Mouse (Mus musculus) midbrain, embryonic 16.5 days (tissue): ENCODE results near the gene Syt5. TPM values are rescaled to one million over a fixed set of nuclear protein-coding genes. Genes with fewer than 3 reads are reported as not detected.
"Not testable (repeated sequence)": the region's sequence is repeated elsewhere in the genome, so short reads cannot be mapped to it uniquely, and the experiment has no call there.

Experiments
- ATAC-seq: fragments of 200-750 bp; cut with Nextera tagmentation; 2 replicates; pipeline ENCODE4 v1.8.0; 2017; ENCODE audit warnings: moderate TSS enrichment
- H3K27ac ChIP-seq: fragments of 300-500 bp; sonication (generic); 2 replicates; pipeline ENCODE4 v1.5.1; 2014; ENCODE audit warnings: mild to moderate bottlenecking, low read length, mixed read lengths
- H3K27me3 ChIP-seq: fragments of 300-500 bp; sonication (generic); 2 replicates; pipeline ENCODE4 v1.6.1; 2014; ENCODE audit warnings: low read depth, low read length, mixed read lengths; ENCODE audit not compliant: control insufficient read depth, insufficient read depth
- H3K36me3 ChIP-seq: fragments of 300-500 bp; sonication (generic); 2 replicates; pipeline ENCODE4 v1.6.1; 2014; ENCODE audit warnings: mild to moderate bottlenecking, low read length, moderate library complexity, mixed read lengths; ENCODE audit not compliant: control insufficient read depth, insufficient read depth
- H3K4me1 ChIP-seq: fragments of 300-500 bp; sonication (generic); 2 replicates; pipeline ENCODE4 v1.6.1; 2014; ENCODE audit warnings: mild to moderate bottlenecking, low read length, mixed read lengths; ENCODE audit not compliant: control insufficient read depth, insufficient read depth
- H3K4me2 ChIP-seq: fragments of 300-500 bp; sonication (generic); 2 replicates; pipeline ENCODE4 v1.6.1; 2014; ENCODE audit warnings: mild to moderate bottlenecking, low read length, mixed read lengths
- H3K4me3 ChIP-seq: fragments of 300-500 bp; sonication (generic); 2 replicates; pipeline ENCODE4 v1.5.1; 2014; ENCODE audit warnings: low read depth, mild to moderate bottlenecking, low read length, moderate library complexity, mixed read lengths
- H3K9ac ChIP-seq: fragments of 300-500 bp; sonication (generic); 2 replicates; pipeline ENCODE4 v1.6.1; 2014; ENCODE audit warnings: low read depth, low read length, mixed read lengths
- H3K9me3 ChIP-seq: fragments of 300-500 bp; sonication (generic); replicated peaks from 2 replicates; pipeline ENCODE4 v1.6.1; 2014; ENCODE audit warnings: mild to moderate bottlenecking, low read length, mixed read lengths; ENCODE audit not compliant: control insufficient read depth, poor library complexity, severe bottlenecking
- WGBS: fragments of 180-500 bp; shearing (Covaris S2); extraction: QIAGEN DNeasy Blood & Tissue Kit; methylation state at CpG from one replicate; pipeline ENCODE4 v1.1.7; 2014; 5-methylcytosine and 5-hydroxymethylcytosine counted together
- polyA plus RNA-seq: library from polyadenylated mRNA; unstranded; fragments of >200 nt; fragmentation: Nextera tagmentation; extraction: Ambion mirVana; gene quantifications from 2 replicates; pipeline ENCODE4 v1.2.1, GENCODE M21; 2015

Gene Syt5
- polyA plus RNA-seq, 1 experiment from 2014 or later: 185 TPM

DNA sequence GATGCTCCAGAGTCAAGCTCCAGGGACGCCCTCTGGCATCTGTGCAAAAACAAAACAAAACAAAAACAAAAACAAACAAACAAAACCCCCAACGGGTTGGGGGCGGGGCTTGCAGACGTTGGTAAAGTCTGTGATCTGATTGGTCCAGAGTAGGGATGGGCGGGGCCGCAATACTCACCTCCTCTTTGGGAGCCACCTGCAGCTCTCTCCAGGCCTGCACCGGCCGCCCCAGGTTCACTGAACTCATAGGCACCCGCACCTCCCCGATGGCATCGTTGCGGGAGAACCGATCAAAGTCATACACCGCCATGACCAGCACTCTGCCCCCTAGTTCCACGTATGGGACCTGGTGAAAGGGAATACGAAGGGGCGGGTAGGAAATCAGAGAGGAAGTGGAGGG lies 5.3 kb downstream of the Syt5 start:
- ATAC-seq: no peak
- no peak overlapping the region for H3K9ac ChIP-seq
- WGBS: 32% methylated on average over 17 of the region's 17 CpGs
- H3K9me3 ChIP-seq: no peaks in the 10 kb centered on the region
- no peak overlapping the region for H3K4me3 ChIP-seq
- peaks cover 10% of the 10 kb centered on the region for H3K4me1 ChIP-seq
- no peak overlapping the region for H3K27ac ChIP-seq
- H3K4me2 ChIP-seq: no peak overlapping the region
- H3K36me3 ChIP-seq: peaks cover 17% of the 10 kb centered on the region
- no peaks in the 10 kb centered on the region for H3K27me3 ChIP-seq

DNA sequence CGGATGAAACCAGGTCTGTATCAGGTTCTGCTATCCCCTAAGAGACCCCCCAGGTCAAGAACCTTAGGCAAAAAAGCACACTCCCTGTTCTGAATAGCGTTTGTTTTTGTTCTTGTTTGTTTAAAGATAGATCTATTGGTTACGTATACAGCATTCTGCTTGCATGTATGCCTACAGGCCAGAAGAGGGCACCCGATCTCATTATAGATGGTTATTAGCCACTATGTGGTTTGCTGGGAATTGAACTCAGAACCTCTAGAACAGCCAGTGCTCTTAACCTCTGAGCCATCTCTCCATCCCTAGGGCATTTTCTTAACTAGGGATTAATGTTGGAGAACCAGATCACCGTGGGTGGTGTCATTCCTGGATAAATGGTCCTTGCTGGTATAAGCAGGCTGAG lies 6.0 kb downstream of the Syt5 start:
- Histone ChIP-seq H3K9me3 (no peaks in the 10 kb centered on the region), H3K27ac (no peak overlapping the region), H3K27me3 (no peaks in the 10 kb centered on the region), H3K4me2 (no peak overlapping the region), H3K36me3 (peaks cover 17% of the 10 kb centered on the region), H3K4me1 (peaks cover 10% of the 10 kb centered on the region), H3K4me3 (no peak overlapping the region), H3K9ac (no peak overlapping the region)
- WGBS: 69% methylated on average over 5 of the region's 5 CpGs
- ATAC-seq: no peak

DNA sequence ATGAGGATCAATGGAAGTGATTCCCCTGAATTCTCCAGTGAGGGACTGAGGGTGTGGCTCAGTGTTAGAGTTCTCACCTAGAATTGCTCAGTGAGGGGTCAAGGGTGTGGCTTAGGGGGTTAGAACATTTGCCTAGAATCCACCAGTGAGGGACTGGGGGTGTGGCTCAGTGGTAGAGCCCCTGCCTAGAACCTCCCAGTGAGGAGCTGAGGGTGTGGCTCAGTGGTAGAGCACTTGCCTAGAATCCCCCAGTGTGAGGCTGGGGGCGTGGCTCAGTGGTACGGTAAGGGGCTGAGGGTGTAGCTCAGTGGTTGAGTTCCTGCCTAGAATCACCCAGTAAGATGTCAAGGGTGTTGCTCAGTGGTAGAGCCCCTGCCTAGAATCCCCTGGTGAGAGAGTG lies 8.3 kb downstream of the Syt5 start:
- H3K9me3 ChIP-seq: no peaks in the 10 kb centered on the region
- H3K27ac ChIP-seq: no peak overlapping the region
- H3K27me3 ChIP-seq: no peaks in the 10 kb centered on the region
- H3K4me3 ChIP-seq: no peak overlapping the region
- ATAC-seq: no peak
- peaks cover 17% of the 10 kb centered on the region for H3K36me3 ChIP-seq
- no peak overlapping the region for H3K9ac ChIP-seq
- 78% methylated on average over 2 of the region's 2 CpGs for WGBS
- no peaks in the 10 kb centered on the region for H3K4me1 ChIP-seq
- H3K4me2 ChIP-seq: no peak overlapping the region

DNA sequence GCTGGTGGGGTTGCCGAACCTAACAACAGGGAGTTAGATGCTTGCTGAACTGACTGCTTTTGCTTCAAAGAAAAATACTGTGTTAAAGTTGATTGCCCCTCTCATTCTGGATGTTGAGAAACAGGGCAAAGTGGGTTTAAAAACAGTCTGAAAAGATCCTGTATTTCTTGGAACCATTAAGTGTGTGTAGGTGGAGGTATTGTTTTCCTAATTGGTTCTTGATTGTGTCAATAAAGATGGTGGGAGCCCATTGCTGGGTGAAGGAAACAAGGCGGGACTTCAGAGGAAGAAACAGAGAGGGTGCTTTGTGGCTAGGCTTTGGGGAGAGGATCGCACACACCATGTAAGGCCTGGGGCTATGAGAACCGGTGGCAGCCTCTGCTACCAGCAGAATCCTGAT lies 10.2 kb downstream of the Syt5 start:
- 55% methylated on average over 4 of the region's 4 CpGs for WGBS
- no peaks in the 10 kb centered on the region for H3K9me3 ChIP-seq
- H3K27me3 ChIP-seq: peaks cover 3% of the 10 kb centered on the region
- no peak overlapping the region for H3K4me3 ChIP-seq
- peaks cover 17% of the 10 kb centered on the region for H3K36me3 ChIP-seq
- peaks cover 3% of the 10 kb centered on the region; the same call in 1 of the 2 replicates for H3K4me1 ChIP-seq
- no peak overlapping the region for H3K9ac ChIP-seq
- H3K4me2 ChIP-seq: no peak overlapping the region
- ATAC-seq: no peak
- no peak overlapping the region for H3K27ac ChIP-seq

GRCm38 (mm10) chr7:4536369-4536768 lies 11.0 kb downstream of the Syt5 start:
- Histone ChIP-seq H3K27me3 (peaks cover 7% of the 10 kb centered on the region), H3K9me3 (no peaks in the 10 kb centered on the region), H3K9ac (no peak overlapping the region), H3K36me3 (peaks cover 12% of the 10 kb centered on the region; the same call in 1 of the 2 replicates), H3K4me2 (no peak overlapping the region), H3K4me1 (peaks cover 3% of the 10 kb centered on the region; the same call in 1 of the 2 replicates), H3K27ac (no peak overlapping the region), H3K4me3 (no peak overlapping the region)
- 84% methylated on average over 4 of the region's 4 CpGs for WGBS
- no peak for ATAC-seq

DNA sequence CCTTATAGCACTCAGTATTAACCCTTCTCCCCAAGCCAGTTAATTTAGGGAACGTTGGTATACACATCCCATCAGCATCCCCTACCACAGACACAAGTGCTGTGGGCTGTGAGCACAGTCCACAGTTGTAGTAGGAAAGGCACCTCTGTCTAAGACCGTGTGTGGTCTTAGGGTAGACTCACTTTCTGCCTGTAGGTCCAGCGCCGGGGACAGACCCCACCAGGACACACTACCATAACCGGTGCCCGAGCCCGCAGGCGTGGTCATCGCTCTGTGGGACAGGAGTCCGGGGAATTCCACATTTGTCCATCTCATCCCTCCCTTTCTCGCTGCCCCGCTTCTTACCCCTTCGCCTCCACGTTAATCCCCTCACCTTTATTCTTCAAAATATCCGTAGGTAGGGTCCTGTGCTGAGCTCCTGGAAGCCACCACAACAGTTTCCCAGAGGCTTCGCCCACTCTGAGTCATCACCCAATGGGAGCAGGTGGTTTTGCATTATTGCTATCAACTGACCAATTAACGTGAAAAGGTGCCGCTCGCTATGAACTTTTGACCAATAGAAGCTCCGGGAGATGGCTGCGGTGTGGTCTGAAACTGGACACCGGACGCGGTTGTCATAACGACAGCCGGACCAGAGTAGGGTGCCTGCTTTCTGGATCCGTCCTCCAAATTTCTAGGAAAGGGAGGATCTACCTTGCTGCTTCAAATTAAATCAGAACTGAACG lies 15.2 kb downstream of the Syt5 start, which contains the start of gene Dnaaf3:
Dnaaf3 (minus strand) TSS at position 449 of the 725 bp plus-strand sequence.
- no peak within 1 kb of the TSS for H3K27ac ChIP-seq
- 3% methylated on average over 28 of the region's 28 CpGs for WGBS
- no peak within 1 kb of the TSS; the same call in 1 of the 2 replicates for H3K9ac ChIP-seq
- no peaks in the 10 kb centered on the region for H3K9me3 ChIP-seq
- no peaks in the 10 kb centered on the region for H3K36me3 ChIP-seq
- peaks cover 7% of the 10 kb centered on the region for H3K27me3 ChIP-seq
- H3K4me3 ChIP-seq: peak within 1 kb of the TSS; percentile 14; the same call in 1 of the 2 replicates
- peak within 1 kb of the TSS; percentile 32 for H3K4me2 ChIP-seq
- ATAC-seq: peak; percentile 47
- H3K4me1 ChIP-seq: peaks cover 5% of the 10 kb centered on the region

GRCm38 (mm10) chr7:4530166-4530565 lies 17.2 kb downstream of the Syt5 start:
- H3K27ac ChIP-seq, H3K9ac ChIP-seq, H3K36me3 ChIP-seq, ATAC-seq, H3K4me3 ChIP-seq, H3K9me3 ChIP-seq, H3K4me2 ChIP-seq, H3K27me3 ChIP-seq: not testable (repeated sequence)
- WGBS: 51% methylated on average over 7 of the region's 8 CpGs
- H3K4me1 ChIP-seq: peaks cover 13% of the 10 kb centered on the region

DNA sequence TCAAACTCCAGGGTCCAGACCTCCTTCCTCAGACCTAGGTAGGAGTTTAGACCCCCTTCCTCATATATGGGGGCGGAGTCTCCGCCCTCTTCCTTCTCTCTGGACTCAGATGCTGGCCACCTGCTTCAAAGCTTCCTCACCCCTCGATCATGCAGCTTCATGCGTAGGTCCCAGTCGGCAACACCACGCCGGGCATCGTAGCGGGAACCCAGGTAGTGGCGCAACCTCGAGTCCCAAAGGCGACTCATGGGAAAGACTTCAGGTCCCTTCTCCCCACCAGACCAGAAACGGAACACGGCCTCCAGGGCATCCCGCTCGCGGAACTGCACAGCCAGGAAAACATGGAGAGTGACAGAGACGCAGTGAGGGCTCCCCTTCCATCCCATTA lies 20.0 kb downstream of the Syt5 start:
- no peak overlapping the region for H3K27ac ChIP-seq
- WGBS: 50% methylated on average over 18 of the region's 18 CpGs
- ATAC-seq: peak; percentile 4; the same call in 1 of the 2 replicates
- no peak overlapping the region for H3K4me3 ChIP-seq
- no peak overlapping the region for H3K9ac ChIP-seq
- H3K36me3 ChIP-seq: no peaks in the 10 kb centered on the region
- peaks cover 11% of the 10 kb centered on the region for H3K4me1 ChIP-seq
- peak overlapping the region; percentile 62 for H3K4me2 ChIP-seq
- peaks cover 5% of the 10 kb centered on the region for H3K27me3 ChIP-seq
- no peaks in the 10 kb centered on the region for H3K9me3 ChIP-seq
